Mouse (Mus musculus) c-Kit-positive CD71-negative TER-119-negative erythroid progenitor cells, embryonic 14.5 days (primary cell): ENCODE measurements at regions not wholly inside any gene's neighbourhood (a gene's known extent, or its start where the extent isn't known, plus 50 kb on each side); places are given as distances from the start of the nearest gene placed in this dataset.

Experiments used
- DNase-seq: peaks from one replicate; pipeline ENCODE4 v3.0.0-alpha.2; 2013; ENCODE audit warnings: low read depth

- DNase-seq = no peak
Observed at GRCm38 (mm10) chr9:61862071-61862480, 52.3 kb downstream of the Rplp1 start.

- DNase-seq = peak; percentile 58
Observed at GRCm38 (mm10) chr9:61860147-61860546, 54.2 kb downstream of the Rplp1 start.

DNA sequence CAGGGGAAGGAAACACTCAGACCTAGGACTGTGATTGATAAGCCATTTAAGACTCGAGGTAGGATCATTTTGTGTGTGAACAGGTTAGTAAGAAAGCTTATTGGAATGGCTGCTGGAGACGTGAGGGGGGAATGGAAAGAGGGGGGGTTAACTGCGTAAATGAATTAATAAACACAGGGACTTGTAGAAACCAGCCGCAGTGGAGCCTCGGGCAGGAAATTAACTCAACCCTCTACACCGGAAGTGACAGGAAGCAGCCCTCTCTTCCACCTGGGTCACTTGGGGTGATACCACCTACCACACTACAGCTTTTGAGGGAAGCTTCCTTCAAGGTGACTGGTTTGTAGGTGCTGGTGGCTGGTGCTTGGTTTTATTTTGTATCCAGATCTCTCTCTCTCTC, 54.9 kb downstream of the Rplp1 start:
- no peak for DNase-seq

GRCm38 (mm10) chr9:61857817-61858216, 56.5 kb downstream of the Rplp1 start:
- DNase-seq = no peak

- DNase-seq = no peak
Observed at GRCm38 (mm10) chr9:61856686-61857085, 57.7 kb downstream of the Rplp1 start.

DNA sequence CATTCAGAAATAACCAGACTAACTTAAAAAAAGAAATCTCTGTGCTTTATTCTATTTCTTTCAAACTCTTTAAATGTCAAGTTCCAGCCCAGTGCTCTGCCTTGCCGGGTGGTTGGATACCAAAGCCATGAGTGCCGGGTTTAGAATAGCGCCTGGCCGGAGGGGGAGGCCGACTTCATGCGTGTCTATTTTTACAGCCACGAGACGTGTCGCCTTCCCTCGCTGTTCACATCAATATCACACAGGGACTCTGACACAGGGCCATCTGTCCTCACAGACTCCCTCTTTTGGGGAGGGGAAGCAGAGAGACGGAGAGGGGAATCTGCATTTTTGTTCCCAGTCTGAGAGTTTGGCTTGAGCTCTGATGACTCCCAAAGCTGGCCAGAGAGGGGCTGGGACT, 58.7 kb downstream of the Rplp1 start:
- no peak for DNase-seq

DNA sequence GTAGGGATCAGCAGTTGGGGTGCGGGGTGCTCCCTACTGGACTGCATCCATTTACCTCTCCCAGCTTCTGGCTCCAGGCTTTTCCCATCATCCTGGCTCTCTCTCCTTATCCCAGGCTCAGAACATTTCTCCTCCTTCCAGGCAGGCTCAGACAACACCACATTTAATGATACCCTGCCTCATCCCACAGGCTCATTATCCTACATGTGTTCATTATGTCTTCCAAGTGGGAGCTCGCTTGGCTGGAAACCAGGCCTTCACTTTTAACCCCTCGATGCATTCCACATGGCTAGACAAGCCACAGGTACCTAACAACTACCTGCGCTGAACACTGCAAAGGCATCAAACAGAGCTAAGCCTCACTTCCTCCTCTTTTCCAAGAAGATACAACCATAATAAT, 60.5 kb downstream of the Rplp1 start:
- DNase-seq = no peak

- DNase-seq = no peak
Observed at GRCm38 (mm10) chr9:61851331-61851730, 63.0 kb downstream of the Rplp1 start.

DNA sequence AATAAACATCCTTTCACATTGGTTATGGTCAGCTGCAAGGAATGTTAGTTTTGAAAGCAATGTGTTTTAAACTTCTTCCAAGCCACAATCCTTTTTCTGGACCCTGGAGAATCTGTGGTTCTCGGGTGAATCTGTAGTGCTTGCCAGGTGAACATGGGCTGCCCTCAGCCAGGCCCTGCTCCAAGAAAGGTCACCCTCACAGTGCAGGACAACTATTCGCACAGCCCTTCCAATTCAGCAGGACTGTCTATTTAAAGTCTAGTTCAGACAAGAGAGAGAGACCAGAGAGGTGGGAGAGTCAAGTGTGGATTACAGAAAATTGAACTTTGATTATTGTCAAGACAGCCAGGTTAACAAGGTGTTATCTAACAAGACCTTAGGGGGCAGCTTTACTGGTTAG, 65.9 kb downstream of the Rplp1 start:
- no peak for DNase-seq

DNA sequence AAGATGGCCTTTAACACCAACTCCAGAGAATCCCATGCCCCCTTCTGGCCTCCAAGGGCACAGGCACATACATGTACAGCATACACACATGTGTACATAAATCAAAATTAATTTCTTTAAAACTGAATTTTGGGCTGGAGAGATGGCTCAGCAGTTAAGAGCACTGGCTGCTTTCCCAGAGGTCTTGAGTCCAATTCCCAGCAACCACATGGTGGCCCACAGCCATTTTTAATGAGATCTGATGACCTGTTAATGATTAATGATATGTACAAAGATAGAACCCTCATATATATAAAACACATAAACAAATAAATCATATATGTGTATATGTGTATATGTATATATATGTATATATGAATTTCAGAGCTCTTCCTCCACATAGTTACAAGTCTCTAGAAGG, 66.8 kb downstream of the Rplp1 start:
- DNase-seq = no peak

GRCm38 (mm10) chr9:61844645-61845044, 69.7 kb downstream of the Rplp1 start:
- DNase-seq = no peak

- DNase-seq = no peak
Observed at GRCm38 (mm10) chr9:61844141-61844540, 70.2 kb downstream of the Rplp1 start.

DNA sequence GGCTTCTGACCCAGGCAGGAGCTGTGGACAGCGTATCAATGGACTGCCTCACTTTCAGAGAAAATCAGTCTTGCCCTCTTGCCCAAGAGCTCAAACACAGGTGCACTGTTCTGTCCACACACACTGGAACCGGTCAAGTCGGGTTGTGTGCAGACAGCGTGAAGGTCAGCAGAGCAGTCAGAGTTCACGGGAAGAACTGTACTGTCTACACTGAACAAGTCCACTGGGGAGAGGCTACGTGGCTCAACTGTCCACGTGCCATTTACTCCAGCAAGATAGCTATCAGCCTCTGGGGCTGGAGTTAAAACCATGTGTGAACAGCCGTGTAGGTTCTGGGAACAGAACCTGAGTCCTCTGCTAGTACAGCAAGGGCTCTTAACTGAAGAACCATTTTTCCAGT, 70.8 kb downstream of the Rplp1 start:
- DNase-seq = no peak

DNA sequence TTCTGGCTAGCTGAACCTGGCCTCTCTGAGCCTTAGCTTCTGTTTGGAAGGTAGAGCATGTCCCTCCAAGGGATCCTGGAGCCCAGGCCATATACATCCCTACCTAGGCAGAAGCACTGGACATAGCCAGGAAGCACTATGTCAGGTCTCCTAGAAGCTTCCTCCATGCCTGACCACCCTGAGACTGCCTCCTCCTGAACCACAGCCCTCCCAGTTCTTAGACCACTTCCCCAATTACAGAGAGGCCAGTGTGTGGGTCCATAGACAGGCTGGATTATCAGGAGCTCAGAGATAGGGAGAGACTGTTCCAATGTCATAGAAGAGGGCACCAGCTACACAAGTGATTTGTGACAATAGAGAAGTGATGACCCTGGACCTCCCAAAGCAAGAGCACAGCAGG, 72.0 kb downstream of the Rplp1 start:
- no peak for DNase-seq

DNA sequence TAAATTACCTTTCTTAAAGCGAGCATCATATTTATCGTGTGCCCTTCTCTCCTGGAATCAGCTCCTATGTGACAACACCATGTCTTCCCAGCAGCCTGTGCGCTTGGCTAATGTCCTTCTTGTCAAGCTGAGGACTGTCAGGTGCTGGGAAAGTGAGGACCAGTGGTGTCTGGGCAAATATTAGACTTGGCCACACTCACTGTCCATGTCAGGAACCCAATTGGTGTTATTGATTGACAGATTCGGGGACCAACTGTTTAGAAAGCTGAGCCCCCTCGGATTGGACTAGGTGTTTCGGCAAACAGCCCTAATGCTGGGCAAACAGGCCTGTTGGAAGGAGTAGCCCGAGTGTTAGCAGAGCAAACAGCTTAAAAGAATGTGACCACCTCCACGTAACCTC, 73.1 kb downstream of the Rplp1 start:
- DNase-seq = no peak

GRCm38 (mm10) chr9:61840353-61840752, 74.0 kb downstream of the Rplp1 start:
- DNase-seq = no peak

DNA sequence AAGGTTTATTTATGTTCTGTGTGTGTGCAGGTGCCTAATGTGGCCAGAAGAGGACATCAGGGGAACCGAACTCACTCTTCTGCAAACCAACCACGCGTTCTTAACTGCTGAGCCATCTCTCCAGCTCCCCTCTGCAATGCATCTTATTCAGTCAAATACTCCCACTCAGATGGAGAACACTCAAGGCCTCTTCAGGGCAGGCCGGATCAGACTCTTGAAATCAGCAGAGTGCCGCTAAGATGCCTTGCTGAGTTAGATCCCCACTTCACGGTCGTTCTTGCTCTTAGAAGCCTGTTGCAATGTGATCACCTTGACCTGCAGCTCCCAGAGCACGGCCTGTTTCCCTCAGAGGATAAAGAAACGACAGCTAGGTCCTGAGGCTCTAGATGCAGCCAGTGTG, 81.1 kb downstream of the Rplp1 start:
- no peak for DNase-seq

DNA sequence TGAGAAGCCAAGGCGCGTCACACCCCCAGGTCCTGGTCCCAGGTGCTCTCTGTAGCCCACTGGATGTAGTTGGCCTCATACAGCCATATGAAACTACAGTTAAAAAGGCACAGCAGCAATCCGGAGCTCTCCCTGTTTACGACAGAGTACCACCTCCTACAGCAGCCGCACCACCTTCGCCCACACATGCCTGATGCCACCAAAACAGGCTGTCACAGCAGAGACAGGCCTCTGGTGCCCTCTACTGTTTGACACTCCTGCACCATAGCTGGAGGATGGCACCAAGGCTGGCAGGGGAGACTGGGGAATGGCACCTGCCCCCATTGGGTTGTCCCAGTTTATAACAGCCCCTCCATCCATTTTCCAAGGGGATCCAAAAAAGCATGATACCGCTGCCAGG, 84.1 kb downstream of the Rplp1 start:
- DNase-seq = peak; percentile 16

DNA sequence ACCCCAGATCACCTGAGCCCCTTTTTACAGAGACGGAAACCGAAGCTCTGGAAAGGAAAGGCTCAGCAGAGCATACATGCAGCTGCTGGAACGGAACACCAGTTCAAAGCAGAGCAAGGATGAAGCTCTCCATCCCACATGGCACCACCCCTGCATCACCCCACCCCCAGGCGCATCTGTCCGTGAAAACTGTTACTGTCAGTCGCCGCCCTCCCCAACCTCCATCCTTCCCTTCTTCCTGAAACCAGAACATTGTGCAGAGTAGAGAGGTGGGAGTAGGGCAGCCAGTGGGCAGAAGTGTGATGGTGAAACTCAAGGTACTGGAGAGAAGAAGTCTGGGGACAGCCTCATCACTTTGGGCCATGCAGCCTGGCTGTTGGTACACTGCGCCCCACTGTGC, 84.6 kb downstream of the Rplp1 start:
- DNase-seq = no peak

GRCm38 (mm10) chr9:61829301-61829700, 85.0 kb downstream of the Rplp1 start:
- DNase-seq = no peak

DNA sequence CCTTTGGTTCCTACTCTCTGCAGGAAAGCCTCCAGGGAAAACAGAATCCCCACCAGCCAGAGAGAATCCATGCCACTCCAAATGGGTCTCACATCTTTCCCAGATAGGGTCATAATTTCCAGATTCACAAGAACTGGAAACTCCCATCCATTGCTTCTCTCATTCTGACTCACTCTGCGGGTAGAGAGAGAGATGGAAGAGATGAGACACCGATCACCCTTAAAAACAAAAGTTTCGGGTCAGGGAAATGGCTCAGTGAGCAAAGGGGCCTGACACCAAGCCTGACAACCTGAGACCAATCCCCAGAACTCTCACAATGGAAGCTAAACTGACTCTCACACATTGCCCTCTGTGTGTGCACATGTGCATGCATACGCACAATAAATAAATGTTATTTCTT, 86.6 kb downstream of the Rplp1 start:
- DNase-seq = no peak

DNA sequence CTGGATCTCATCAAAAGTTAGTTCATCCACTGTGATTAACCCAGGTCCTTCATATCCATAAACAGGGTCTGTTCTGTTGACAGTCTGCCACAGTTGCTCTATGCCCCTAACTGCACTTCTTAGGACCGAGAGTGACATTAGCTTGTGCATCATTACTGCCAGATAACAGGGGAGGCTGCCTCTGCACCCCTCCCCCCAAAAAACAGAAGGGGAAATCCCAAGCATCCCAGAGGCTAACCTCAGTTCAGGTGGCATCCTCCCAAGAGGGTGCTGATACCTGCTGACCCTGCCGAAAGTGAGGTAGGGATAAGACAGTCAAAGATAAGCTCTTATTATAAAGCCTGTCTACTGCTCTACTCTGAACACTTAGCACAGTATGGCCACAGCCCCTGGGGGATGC, 87.3 kb downstream of the Rplp1 start:
- DNase-seq = no peak

GRCm38 (mm10) chr9:61826415-61826814, 87.9 kb downstream of the Rplp1 start:
- peak; percentile 10 for DNase-seq

GRCm38 (mm10) chr9:61825804-61826203, 88.5 kb downstream of the Rplp1 start:
- DNase-seq = no peak

- DNase-seq = no peak
Observed at GRCm38 (mm10) chr9:61819836-61820235, 94.5 kb downstream of the Rplp1 start.
